Mouse (Mus musculus) CH12.LX (cell line): ENCODE data around the gene Msantd2. TPM values are rescaled to one million over a fixed set of nuclear protein-coding genes. Genes with fewer than 3 reads are reported as not detected.

Experiments used
- DNase-seq: peaks from one replicate; pipeline ENCODE4 v3.0.0-alpha.2; 2013; ENCODE audit errors: extremely low read depth
- H3K27ac ChIP-seq: 2 replicates; pipeline ENCODE4 v1.5.1; 2012; ENCODE audit warnings: low read depth, mild to moderate bottlenecking, control low read depth, moderate library complexity; ENCODE audit not compliant: insufficient read depth
- H3K27me3 ChIP-seq: replicated peaks from 2 replicates; pipeline ENCODE3; 2012; ENCODE audit warnings: inconsistent platforms
- H3K36me3 ChIP-seq, 2 experiments: replicated peaks in 1 of 2; 2 replicates each; pipeline versions ENCODE3 to v1.6.1; 2012; ENCODE audit warnings: inconsistent platforms in 1 of 2, low read length in 1 of 2, mild to moderate bottlenecking in 1 of 2, mixed read lengths in 1 of 2, moderate library complexity in 1 of 2; ENCODE audit not compliant: control insufficient read depth in 1 of 2, insufficient read depth in 1 of 2
- H3K4me1 ChIP-seq, 2 experiments: 2 replicates each; pipeline ENCODE4 v1.6.1; 2012; ENCODE audit warnings: inconsistent platforms in 1 of 2, moderate library complexity in 1 of 2; ENCODE audit not compliant: insufficient read depth in 2 of 2, control insufficient read depth in 1 of 2
- H3K4me2 ChIP-seq: 2 replicates; pipeline ENCODE4 v1.6.1; 2012; ENCODE audit warnings: low read depth, mild to moderate bottlenecking, control low read depth; ENCODE audit not compliant: poor library complexity, insufficient read depth, severe bottlenecking
- H3K4me3 ChIP-seq, 3 experiments: fragments of 150-350 bp in 1 of 3; sonication (generic) in 1 of 3; replicated peaks in 1 of 3; 2 replicates each; pipeline versions ENCODE3 to v1.5.1; 2011 to 2012; ENCODE audit warnings: low read depth in 2 of 3, low read length in 2 of 3, mild to moderate bottlenecking in 2 of 3, moderate library complexity in 2 of 3, control low read depth in 1 of 3, improper control_type of control experiment in 1 of 3, inconsistent platforms in 1 of 3, mixed read lengths in 1 of 3; ENCODE audit not compliant: poor library complexity in 1 of 3
- H3K79me2 ChIP-seq: replicated peaks from 2 replicates; pipeline ENCODE4 v1.6.1; 2012; ENCODE audit warnings: mild to moderate bottlenecking, moderate library complexity; ENCODE audit not compliant: control insufficient read depth, poor library complexity, insufficient read depth, severe bottlenecking; ENCODE audit errors: extremely low read depth
- H3K9ac ChIP-seq: 2 replicates; pipeline ENCODE4 v1.6.1; 2012; ENCODE audit warnings: low read depth, mild to moderate bottlenecking, control low read depth, moderate library complexity; ENCODE audit not compliant: insufficient read depth
- H3K9me3 ChIP-seq: replicated peaks from 2 replicates; pipeline ENCODE3; 2012; ENCODE audit warnings: low read length, inconsistent platforms, mixed read lengths
- CHD2 ChIP-seq: IDR thresholded peaks from 2 replicates; pipeline ENCODE4 v1.6.1; 2011; ENCODE audit warnings: low read length, improper control_type of control experiment
- CTCF ChIP-seq, 2 experiments: IDR thresholded peaks in 1 of 2; conservative IDR thresholded peaks in 1 of 2; 2 replicates each; pipeline ENCODE4 v1.5.1; 2011 to 2012; ENCODE audit warnings: low read depth in 2 of 2, low read length in 2 of 2, improper control_type of control experiment in 1 of 2, inconsistent platforms in 1 of 2, mild to moderate bottlenecking in 1 of 2, moderate library complexity in 1 of 2
- ELF1 ChIP-seq: IDR thresholded peaks from 2 replicates; pipeline ENCODE4 v1.6.1; 2014; ENCODE audit warnings: low read depth, mild to moderate bottlenecking, inconsistent platforms, low read length, improper control_type of control experiment
- EP300 ChIP-seq: IDR thresholded peaks from 2 replicates; pipeline ENCODE4 v1.6.1; 2011; ENCODE audit warnings: low read length, improper control_type of control experiment
- GABPA ChIP-seq: IDR thresholded peaks from 2 replicates; pipeline ENCODE4 v1.6.1; 2012; ENCODE audit warnings: low read depth, low read length, improper control_type of control experiment, inconsistent platforms; ENCODE audit not compliant: insufficient replicate concordance
- JUN ChIP-seq: IDR thresholded peaks from 2 replicates; pipeline ENCODE4 v1.6.1; 2011; ENCODE audit warnings: low read depth, mild to moderate bottlenecking, low read length, improper control_type of control experiment, moderate library complexity; ENCODE audit not compliant: insufficient read depth
- MAX ChIP-seq: IDR thresholded peaks from 2 replicates; pipeline ENCODE4 v1.6.1; 2011; ENCODE audit warnings: low read length, improper control_type of control experiment
- MAZ ChIP-seq: IDR thresholded peaks from 2 replicates; pipeline ENCODE4 v1.6.1; 2012; ENCODE audit warnings: low read depth, mild to moderate bottlenecking, inconsistent platforms, low read length, improper control_type of control experiment, moderate library complexity
- MEF2A ChIP-seq: IDR thresholded peaks from 2 replicates; pipeline ENCODE4 v1.6.1; 2014; ENCODE audit warnings: low read depth, mild to moderate bottlenecking, inconsistent platforms, low read length, improper control_type of control experiment, borderline replicate concordance
- MYC ChIP-seq: IDR thresholded peaks from 2 replicates; pipeline ENCODE4 v1.6.1; 2011; ENCODE audit warnings: low read depth, mild to moderate bottlenecking, improper control_type of control experiment, low read length
- RAD21 ChIP-seq: IDR thresholded peaks from 2 replicates; pipeline ENCODE4 v1.6.1; 2011; ENCODE audit warnings: low read depth, mild to moderate bottlenecking, low read length, improper control_type of control experiment, moderate library complexity
- RCOR1 ChIP-seq: conservative IDR thresholded peaks from 2 replicates; pipeline ENCODE4 v1.6.1; 2012; ENCODE audit warnings: low read depth, mild to moderate bottlenecking, inconsistent platforms, low read length, improper control_type of control experiment
- SIN3A ChIP-seq: IDR thresholded peaks from 2 replicates; pipeline ENCODE4 v1.6.1; 2012; ENCODE audit warnings: low read length, improper control_type of control experiment, inconsistent platforms
- SMC3 ChIP-seq: IDR thresholded peaks from 2 replicates; pipeline ENCODE4 v1.6.1; 2011; ENCODE audit warnings: low read depth, low read length, improper control_type of control experiment
- TCF12 ChIP-seq: IDR thresholded peaks from 2 replicates; pipeline ENCODE4 v1.6.1; 2014; ENCODE audit warnings: low read depth, mild to moderate bottlenecking, inconsistent platforms, low read length, improper control_type of control experiment
- UBTF ChIP-seq: IDR thresholded peaks from 2 replicates; pipeline ENCODE4 v1.6.1; 2012; ENCODE audit warnings: low read depth, mild to moderate bottlenecking, inconsistent platforms, low read length, improper control_type of control experiment, moderate library complexity
- ZKSCAN1 ChIP-seq: IDR thresholded peaks from 2 replicates; pipeline ENCODE4 v1.6.1; 2012; ENCODE audit warnings: low read depth, inconsistent platforms, low read length, improper control_type of control experiment, borderline replicate concordance
- ZNF384 ChIP-seq: IDR thresholded peaks from 2 replicates; pipeline ENCODE4 v1.6.1; 2012; ENCODE audit warnings: low read depth, low read length, improper control_type of control experiment, inconsistent platforms
- dilution Hi-C: fragments of 300-500 bp; cut with MboI; formaldehyde crosslinking; loops from 2 replicates; pipeline ENCODE4 v1.14.3; 2020; ENCODE audit warnings: low sequenced_read_pairs; ENCODE audit not compliant: extremely low pct_unique_long_range_greater_than_20kb, extremely low pct_ligation_motif_present
- in situ Hi-C: fragments of 300-500 bp; cut with MboI; formaldehyde crosslinking; loops from 3 replicates; pipeline ENCODE4 v1.14.3; 2019; ENCODE audit warnings: low sequenced_read_pairs, low pct_ligation_motif_present, low pct_unique_long_range_greater_than_20kb, mixed read lengths
- polyA plus RNA-seq: library from polyadenylated mRNA; unstranded; fragments of >175 nt; gene quantifications from 2 replicates; pipeline ENCODE4 v1.2.1, GENCODE M21; 2012; ENCODE audit warnings: low read depth; ENCODE audit not compliant: insufficient read length
- total RNA-seq, 2 experiments: library from RNA; depleted of rRNA; stranded (reverse); fragments of 300-350 nt in 1 of 2; fragments of >200 nt in 1 of 2; gene quantifications; 2 replicates each; pipeline ENCODE4 v1.2.3; 2012 to 2014

Msantd2 gene
- total and polyA plus RNA-seq, 3 experiments: 11.9 to 16.8 (median 13.8) TPM

- in situ Hi-C loops: loop anchor here (10.0 kb wide), 2 partner anchors 78 to 122 kb away; no protein-coding TSS in a partner anchor
- H3K27me3 ChIP-seq: peaks cover 16% of the 10 kb centered on the region
- H3K4me2 ChIP-seq: no peak overlapping the region
- TF ChIP-seq TCF12: no peak
- TF ChIP-seq UBTF: no peak
- 0 out of 2 replicates have a peak, but pooled peaks have one; percentile 37 for TF ChIP-seq MYC
- peak; percentile 17 for TF ChIP-seq RAD21
- TF ChIP-seq CHD2: no peak
- no peak for TF ChIP-seq GABPA
- peak in 1 of 2 experiments; percentile 56; a peak in 2 of 4 replicates for TF ChIP-seq CTCF (conservative IDR thresholded peaks at IDR 0.05 in 1 of 2, IDR thresholded peaks at IDR 0.05 in 1 of 2; ENCODE audit: low read depth in 2 of 2, low read length in 2 of 2)
- peak; percentile 41; the same call in 1 of the 2 replicates for TF ChIP-seq SMC3
- TF ChIP-seq, all 38 proteins: peak for 4
- H3K9me3 ChIP-seq: no peaks in the 10 kb centered on the region
- H3K9ac ChIP-seq: no peak overlapping the region
- H3K36me3 ChIP-seq: no peaks in the 10 kb centered on the region
- dilution Hi-C loops: no loop called here
- H3K4me1 ChIP-seq: peaks cover 5 to 18% of the 10 kb centered on the region in 2 experiments
- no peak overlapping the region for H3K27ac ChIP-seq
- DNase-seq: no peak
- H3K4me3 ChIP-seq: no peak overlapping the region
- H3K79me2 ChIP-seq: no peaks in the 10 kb centered on the region
Measured at GRCm38 (mm10) chr9:37546889-37547288, 57.8 kb downstream of the Msantd2 start.

GRCm38 (mm10) chr9:37550435-37550834 is 61.3 kb downstream of the Msantd2 start:
- no peaks in the 10 kb centered on the region for H3K79me2 ChIP-seq
- peaks cover 31% of the 10 kb centered on the region for H3K27me3 ChIP-seq
- H3K36me3 ChIP-seq: no peaks in the 10 kb centered on the region
- dilution Hi-C loops: no loop called here
- no peak overlapping the region for H3K9ac ChIP-seq
- H3K4me2 ChIP-seq: no peak overlapping the region
- H3K9me3 ChIP-seq: no peaks in the 10 kb centered on the region
- H3K27ac ChIP-seq: no peak overlapping the region
- DNase-seq: no peak
- TF ChIP-seq TCF12 (no peak), ZNF384 (no peak), MAX (no peak), EP300 (no peak), JUN (no peak), ZKSCAN1 (no peak), UBTF (no peak), RCOR1 (no peak), RAD21 (no peak), SIN3A (no peak), ELF1 (no peak), MAZ (no peak), MEF2A (no peak), CTCF (conservative IDR thresholded peaks at IDR 0.05 in 1 of 2, IDR thresholded peaks at IDR 0.05 in 1 of 2; ENCODE audit: low read depth in 2 of 2, low read length in 2 of 2) (no peak)
- in situ Hi-C loops: no loop called here
- H3K4me1 ChIP-seq: peaks cover 8 to 38% of the 10 kb centered on the region in 2 experiments
- no peak overlapping the region for H3K4me3 ChIP-seq
